Mouse (Mus musculus): Measurements from ENCODE around the gene Pqlc3.
A peak's percentile ranks its signal among the peaks of the same experiment; 100 is the strongest.

Gene Pqlc3

GRCm38 (mm10) chr12:17001211-17001610, 1.0 kb upstream of the Pqlc3 start:
- no peak for DNase-seq (ENCODE audit: low spot score)

- DNase-seq (ENCODE audit: low spot score): no peak
Measured at GRCm38 (mm10) chr12:17000628-17001027, 420 bp upstream of the Pqlc3 start.

- DNase-seq (ENCODE audit: low spot score): no peak
Measured at GRCm38 (mm10) chr12:16999146-16999545, 1.1 kb downstream of the Pqlc3 start.

GRCm38 (mm10) chr12:16996886-16997462, 3.2 kb downstream of the Pqlc3 start:
- no peak for DNase-seq (ENCODE audit: low spot score)

- no peak for DNase-seq (ENCODE audit: low spot score)
Measured at GRCm38 (mm10) chr12:16996281-16996680, 3.9 kb downstream of the Pqlc3 start.

- no peak for DNase-seq (ENCODE audit: low spot score)
Measured at GRCm38 (mm10) chr12:16994291-16994690, 5.9 kb downstream of the Pqlc3 start.

- DNase-seq (ENCODE audit: low spot score): no peak
Measured at GRCm38 (mm10) chr12:16992355-16992754, 7.9 kb downstream of the Pqlc3 start.

- no peak for DNase-seq (ENCODE audit: low spot score)
Measured at GRCm38 (mm10) chr12:16991376-16991775, 8.8 kb downstream of the Pqlc3 start.

GRCm38 (mm10) chr12:16985778-16986177, 14.4 kb downstream of the Pqlc3 start:
- no peak for DNase-seq (ENCODE audit: low spot score)

- DNase-seq (ENCODE audit: low spot score): no peak
Measured at GRCm38 (mm10) chr12:16977120-16977519, 23.1 kb downstream of the Pqlc3 start.

GRCm38 (mm10) chr12:16966811-16967210, 33.4 kb downstream of the Pqlc3 start:
- DNase-seq (ENCODE audit: low spot score): no peak

GRCm38 (mm10) chr12:16963354-16963753, 36.9 kb downstream of the Pqlc3 start:
- no peak for DNase-seq (ENCODE audit: low spot score)

- peak; percentile 5 for DNase-seq (ENCODE audit: low spot score)
Measured at GRCm38 (mm10) chr12:16958851-16959250, 41.4 kb downstream of the Pqlc3 start.

- DNase-seq (ENCODE audit: low spot score): no peak
Measured at GRCm38 (mm10) chr12:16948239-16948638, 52.0 kb downstream of the Pqlc3 start.

GRCm38 (mm10) chr12:16941976-16942375, 58.2 kb downstream of the Pqlc3 start:
- no peak for DNase-seq (ENCODE audit: low spot score)

Measured in urinary bladder, postnatal 14 days (tissue).